Mouse (Mus musculus): Measurements from ENCODE around the gene Klhl23. TPM values are rescaled to one million over a fixed set of nuclear protein-coding genes. Genes with fewer than 3 reads are reported as not detected.

Gene Klhl23
- 43.9 and 47.3 TPM in 2 replicates for polyA plus RNA-seq (2015; fragmentation: Nextera tagmentation; extraction: Ambion mirVana)

DNA sequence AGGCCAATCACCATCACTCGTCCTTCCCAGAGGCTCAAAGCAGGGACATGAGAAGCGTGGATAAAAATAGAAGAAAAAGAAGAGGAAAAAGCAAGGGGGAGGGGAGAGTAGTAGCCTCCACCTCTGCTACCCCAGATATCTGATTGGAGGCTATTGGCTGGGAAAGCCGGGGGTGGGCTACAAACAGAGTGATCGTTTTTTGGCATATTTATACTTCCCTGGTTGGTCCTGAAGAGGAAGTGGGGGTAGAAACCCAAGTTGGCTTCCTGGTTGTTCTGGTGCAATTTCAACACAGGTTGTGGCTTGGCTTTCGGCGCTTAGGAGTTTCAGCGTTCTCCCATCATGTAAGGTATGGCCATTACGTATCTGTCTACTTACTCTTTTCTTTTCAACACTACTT lies at the start of gene Klhl23:
Klhl23 (plus strand) TSS at position 234 of the 400 bp plus-strand sequence.
- peaks cover 18% of the 10 kb centered on the region for H3K4me1 ChIP-seq (ENCODE audit: control insufficient read depth, insufficient read depth, low read length)
- H3K4me2 ChIP-seq (ENCODE audit: low read depth, low read length): peak within 1 kb of the TSS; percentile 78
- H3K9ac ChIP-seq (ENCODE audit: low read length): peak within 1 kb of the TSS; percentile 97
- peak within 1 kb of the TSS; percentile 97 for H3K27ac ChIP-seq (ENCODE audit: low read length)
- 0 out of 2 replicates have a peak, but pooled peaks have one; percentile 4 for ATAC-seq (ENCODE audit: insufficient read depth, low FRiP score)
- no peaks in the 10 kb centered on the region for H3K9me3 ChIP-seq (replicated peaks; ENCODE audit: control insufficient read depth, low read length)
- H3K27me3 ChIP-seq (ENCODE audit: control insufficient read depth, insufficient read depth, low read length): no peaks in the 10 kb centered on the region
- H3K4me3 ChIP-seq (replicated peaks; ENCODE audit: low read length): peak within 1 kb of the TSS; percentile 87
- 2% methylated on average over 8 of the region's 8 CpGs for WGBS
- H3K36me3 ChIP-seq (ENCODE audit: control insufficient read depth, insufficient read depth, low read length): no peaks in the 10 kb centered on the region

DNA sequence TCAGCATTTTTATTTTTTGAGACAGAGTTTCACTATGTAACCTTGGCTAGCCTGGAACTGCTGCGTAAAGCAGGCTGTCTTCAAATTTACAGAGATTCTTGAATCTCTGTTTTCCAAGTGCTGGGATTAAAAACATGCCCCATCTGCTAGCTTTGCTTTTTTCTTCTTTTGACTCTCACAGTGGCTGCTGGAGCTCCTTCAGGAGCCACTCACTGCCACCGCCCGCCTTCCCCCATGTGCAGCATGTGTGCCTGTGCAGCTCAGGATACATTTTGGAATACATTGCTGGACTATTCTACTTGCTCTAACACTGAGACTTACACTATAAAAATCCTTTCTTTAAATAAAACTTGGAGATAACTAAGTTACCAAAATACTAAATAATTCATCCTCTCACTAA lies 48.4 kb upstream of the Klhl23 start:
- Histone ChIP-seq H3K27me3 (ENCODE audit: control insufficient read depth, insufficient read depth, low read length) (no peaks in the 10 kb centered on the region), H3K4me2 (ENCODE audit: low read depth, low read length) (no peak overlapping the region), H3K4me3 (replicated peaks; ENCODE audit: low read length) (no peak overlapping the region), H3K36me3 (ENCODE audit: control insufficient read depth, insufficient read depth, low read length) (no peaks in the 10 kb centered on the region), H3K4me1 (ENCODE audit: control insufficient read depth, insufficient read depth, low read length) (no peaks in the 10 kb centered on the region), H3K9ac (ENCODE audit: low read length) (no peak overlapping the region), H3K27ac (ENCODE audit: low read length) (no peak overlapping the region), H3K9me3 (replicated peaks; ENCODE audit: control insufficient read depth, low read length) (no peaks in the 10 kb centered on the region)
- 96% methylated on average over 3 of the region's 3 CpGs for WGBS
- ATAC-seq (ENCODE audit: insufficient read depth, low FRiP score): no peak

DNA sequence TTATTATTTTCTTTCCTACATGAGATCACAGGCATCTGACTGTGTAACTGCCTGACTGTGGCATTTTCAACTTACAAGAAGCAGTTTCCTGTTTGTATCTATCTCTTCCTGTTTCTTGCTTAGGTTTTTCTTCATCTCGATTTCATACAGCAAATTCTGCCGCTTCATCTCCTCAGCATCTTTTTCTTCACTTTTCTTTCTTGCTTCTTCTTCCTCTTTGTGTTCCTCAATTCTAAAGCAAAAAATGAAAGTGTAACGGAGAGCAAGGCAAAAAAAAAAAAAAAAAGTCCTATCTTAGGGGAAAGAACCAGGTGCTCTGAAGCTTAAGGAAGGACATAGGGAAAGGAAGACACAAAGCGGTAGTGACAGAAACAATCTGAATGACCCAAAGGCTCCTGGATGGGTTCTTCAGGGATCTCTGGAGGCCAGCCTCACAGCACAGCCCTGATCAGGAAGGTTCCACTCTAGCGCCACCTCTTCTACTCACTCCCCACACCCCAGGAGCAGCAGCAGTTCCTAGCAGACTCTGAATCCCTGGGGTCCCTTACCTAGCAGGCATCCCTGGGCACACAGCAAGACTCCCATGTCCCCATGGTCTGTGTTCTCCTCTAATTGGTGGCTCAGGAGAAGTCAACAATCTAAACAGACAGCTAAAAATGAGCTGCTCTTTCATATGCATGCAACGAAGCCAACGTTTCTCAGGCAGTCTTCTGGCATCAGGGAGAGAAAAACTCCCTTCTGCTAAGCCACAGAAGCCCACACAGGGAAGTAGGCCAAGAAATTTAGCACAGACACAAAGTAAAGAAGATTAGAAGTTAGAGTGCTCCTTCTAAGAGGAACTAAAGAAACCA lies 43.5 kb upstream of the Klhl23 start:
- Histone ChIP-seq H3K4me2 (ENCODE audit: low read depth, low read length) (no peak overlapping the region), H3K36me3 (ENCODE audit: control insufficient read depth, insufficient read depth, low read length) (no peaks in the 10 kb centered on the region), H3K9ac (ENCODE audit: low read length) (no peak overlapping the region), H3K27me3 (ENCODE audit: control insufficient read depth, insufficient read depth, low read length) (no peaks in the 10 kb centered on the region), H3K4me3 (replicated peaks; ENCODE audit: low read length) (no peak overlapping the region), H3K27ac (ENCODE audit: low read length) (no peak overlapping the region), H3K4me1 (ENCODE audit: control insufficient read depth, insufficient read depth, low read length) (no peaks in the 10 kb centered on the region), H3K9me3 (replicated peaks; ENCODE audit: control insufficient read depth, low read length) (no peaks in the 10 kb centered on the region)
- WGBS: 67% methylated on average over 7 of the region's 7 CpGs
- ATAC-seq (ENCODE audit: insufficient read depth, low FRiP score): no peak

DNA sequence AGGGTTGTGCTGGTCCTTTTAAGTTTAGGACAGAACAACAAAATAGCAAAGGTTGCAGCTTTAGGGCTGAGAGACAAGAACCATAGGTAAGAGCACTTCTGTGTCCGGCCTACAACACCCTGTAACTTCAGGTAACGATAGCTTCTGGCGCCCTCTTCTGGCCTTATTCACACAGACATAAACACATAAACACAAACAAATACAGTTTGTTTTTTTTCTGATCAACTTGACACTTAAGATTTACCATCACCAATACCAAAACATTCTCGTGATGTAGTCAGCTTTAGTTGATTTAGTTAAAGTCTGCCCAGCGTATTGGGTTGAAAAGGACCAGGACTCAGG lies 42.9 kb upstream of the Klhl23 start:
- ATAC-seq (ENCODE audit: insufficient read depth, low FRiP score): no peak
- no peaks in the 10 kb centered on the region for H3K27me3 ChIP-seq (ENCODE audit: control insufficient read depth, insufficient read depth, low read length)
- H3K4me1 ChIP-seq (ENCODE audit: control insufficient read depth, insufficient read depth, low read length): no peaks in the 10 kb centered on the region
- H3K4me2 ChIP-seq (ENCODE audit: low read depth, low read length): no peak overlapping the region
- H3K36me3 ChIP-seq (ENCODE audit: control insufficient read depth, insufficient read depth, low read length): no peaks in the 10 kb centered on the region
- H3K27ac ChIP-seq (ENCODE audit: low read length): no peak overlapping the region
- H3K9ac ChIP-seq (ENCODE audit: low read length): no peak overlapping the region
- no peak overlapping the region for H3K4me3 ChIP-seq (replicated peaks; ENCODE audit: low read length)
- no peaks in the 10 kb centered on the region for H3K9me3 ChIP-seq (replicated peaks; ENCODE audit: control insufficient read depth, low read length)
- 50% methylated on average over 5 of the region's 5 CpGs for WGBS

DNA sequence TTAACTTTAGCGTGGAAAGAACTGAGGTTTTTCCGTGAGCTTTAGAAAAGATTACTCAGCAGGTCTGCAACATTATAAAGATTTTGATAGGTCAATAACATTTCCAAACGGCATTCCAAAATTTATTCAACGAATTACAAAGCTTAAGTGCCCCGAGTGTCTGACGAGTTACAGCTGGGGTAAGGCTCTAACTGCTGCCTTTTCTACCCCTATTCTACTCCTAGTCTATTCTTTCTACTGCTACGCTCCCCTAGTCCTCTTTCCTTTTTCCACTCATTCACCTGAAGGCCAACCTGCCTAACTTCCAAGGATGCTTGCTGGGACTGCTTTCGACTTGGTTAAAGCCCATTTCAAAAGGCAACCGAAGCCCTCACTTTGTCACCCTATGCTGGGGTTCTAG lies 32.8 kb upstream of the Klhl23 start:
- Histone ChIP-seq H3K9me3 (replicated peaks; ENCODE audit: control insufficient read depth, low read length) (no peaks in the 10 kb centered on the region), H3K36me3 (ENCODE audit: control insufficient read depth, insufficient read depth, low read length) (peaks cover 9% of the 10 kb centered on the region; the same call in 1 of the 2 replicates), H3K9ac (ENCODE audit: low read length) (peak overlapping the region; percentile 68), H3K4me3 (replicated peaks; ENCODE audit: low read length) (peak overlapping the region; percentile 69), H3K4me1 (ENCODE audit: control insufficient read depth, insufficient read depth, low read length) (0 out of 2 replicates have a peak, but pooled peaks cover 2% of the 10 kb centered on the region), H3K27me3 (ENCODE audit: control insufficient read depth, insufficient read depth, low read length) (no peaks in the 10 kb centered on the region), H3K27ac (ENCODE audit: low read length) (peak overlapping the region; percentile 26; the same call in 1 of the 2 replicates), H3K4me2 (ENCODE audit: low read depth, low read length) (peak overlapping the region; percentile 80)
- WGBS: 13% methylated on average over 9 of the region's 9 CpGs
- peak; percentile 18; the same call in 1 of the 2 replicates for ATAC-seq (ENCODE audit: insufficient read depth, low FRiP score)

DNA sequence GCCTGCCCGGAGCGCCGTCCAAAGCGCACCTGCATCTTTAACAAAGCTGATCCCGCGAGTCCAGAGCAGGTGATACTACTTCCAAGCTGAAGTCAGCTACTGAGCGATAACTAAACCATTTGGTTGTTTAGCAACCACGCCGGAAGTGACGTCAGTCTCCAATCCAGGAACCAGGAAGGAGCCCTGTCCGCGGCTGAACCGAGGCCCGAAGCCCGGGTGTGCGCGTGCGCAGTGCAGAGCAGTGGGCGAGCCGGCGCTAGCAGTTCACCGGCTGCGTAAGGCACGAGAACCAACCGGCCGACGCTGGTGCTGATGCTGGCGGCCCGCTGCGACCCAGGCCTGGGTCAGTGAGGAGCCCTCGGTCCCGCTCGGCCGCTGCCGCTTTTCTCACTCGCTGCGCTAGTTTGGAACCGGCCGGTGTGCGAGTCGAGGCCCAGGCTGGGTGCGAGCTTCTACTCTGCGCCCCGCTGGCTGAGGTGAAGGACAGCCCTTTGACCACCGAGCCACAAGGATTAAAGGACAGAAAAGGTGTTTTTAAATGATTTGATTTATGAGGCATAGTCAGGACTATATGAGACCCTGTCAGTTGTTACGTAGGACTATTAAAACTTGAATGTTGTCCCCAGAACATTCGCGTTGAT lies 32.2 kb upstream of the Klhl23 start, which contains the start of the genes Ccdc173 and Phospho2:
Ccdc173 (minus strand) TSS at position 147 of the 641 bp plus-strand sequence.
Phospho2 (plus strand) TSS at position 195 of the 641 bp plus-strand sequence.
- Histone ChIP-seq H3K9me3 (replicated peaks; ENCODE audit: control insufficient read depth, low read length) (no peaks in the 10 kb centered on the region), H3K27me3 (ENCODE audit: control insufficient read depth, insufficient read depth, low read length) (no peaks in the 10 kb centered on the region), H3K36me3 (ENCODE audit: control insufficient read depth, insufficient read depth, low read length) (peaks cover 9% of the 10 kb centered on the region; the same call in 1 of the 2 replicates), H3K4me2 (ENCODE audit: low read depth, low read length) (peak within 1 kb of the TSS; percentile 80), H3K9ac (ENCODE audit: low read length) (peak within 1 kb of the TSS; percentile 81), H3K27ac (ENCODE audit: low read length) (peak within 1 kb of the TSS; percentile 69), H3K4me1 (ENCODE audit: control insufficient read depth, insufficient read depth, low read length) (0 out of 2 replicates have a peak, but pooled peaks cover 2% of the 10 kb centered on the region), H3K4me3 (replicated peaks; ENCODE audit: low read length) (peak within 1 kb of the TSS; percentile 69)
- 1% methylated on average over 48 of the region's 48 CpGs for WGBS
- peak; percentile 98 for ATAC-seq (ENCODE audit: insufficient read depth, low FRiP score)

DNA sequence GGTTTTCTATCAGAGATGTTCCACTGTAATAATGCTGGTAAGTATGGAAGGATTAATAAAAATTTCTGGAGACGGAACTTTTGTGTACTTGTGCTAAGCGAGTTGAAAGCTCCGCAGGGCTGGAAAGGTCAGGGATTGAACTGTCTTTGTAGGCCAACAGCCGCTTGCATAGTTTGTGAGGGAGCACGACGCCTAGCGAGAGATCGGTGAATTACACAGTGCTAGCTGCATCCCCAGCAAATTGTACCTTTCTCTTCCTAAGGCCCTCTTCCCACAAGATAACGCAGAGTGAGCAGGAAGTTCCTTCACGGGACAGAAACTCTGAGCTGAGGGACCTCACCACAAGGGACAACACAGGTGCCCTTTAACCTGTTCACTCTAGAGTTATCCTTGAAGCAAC lies 31.5 kb upstream of the Klhl23 start:
- Histone ChIP-seq H3K4me2 (ENCODE audit: low read depth, low read length) (peak overlapping the region; percentile 80), H3K4me1 (ENCODE audit: control insufficient read depth, insufficient read depth, low read length) (0 out of 2 replicates have a peak, but pooled peaks cover 2% of the 10 kb centered on the region), H3K27ac (ENCODE audit: low read length) (peak overlapping the region; percentile 39; the same call in 1 of the 2 replicates), H3K9me3 (replicated peaks; ENCODE audit: control insufficient read depth, low read length) (no peaks in the 10 kb centered on the region), H3K9ac (ENCODE audit: low read length) (peak overlapping the region; percentile 81), H3K27me3 (ENCODE audit: control insufficient read depth, insufficient read depth, low read length) (no peaks in the 10 kb centered on the region), H3K4me3 (replicated peaks; ENCODE audit: low read length) (peak overlapping the region; percentile 69), H3K36me3 (ENCODE audit: control insufficient read depth, insufficient read depth, low read length) (peaks cover 11% of the 10 kb centered on the region; the same call in 1 of the 2 replicates)
- 1% methylated on average over 10 of the region's 10 CpGs for WGBS
- no peak; the same call in 1 of the 2 replicates for ATAC-seq (ENCODE audit: insufficient read depth, low FRiP score)

DNA sequence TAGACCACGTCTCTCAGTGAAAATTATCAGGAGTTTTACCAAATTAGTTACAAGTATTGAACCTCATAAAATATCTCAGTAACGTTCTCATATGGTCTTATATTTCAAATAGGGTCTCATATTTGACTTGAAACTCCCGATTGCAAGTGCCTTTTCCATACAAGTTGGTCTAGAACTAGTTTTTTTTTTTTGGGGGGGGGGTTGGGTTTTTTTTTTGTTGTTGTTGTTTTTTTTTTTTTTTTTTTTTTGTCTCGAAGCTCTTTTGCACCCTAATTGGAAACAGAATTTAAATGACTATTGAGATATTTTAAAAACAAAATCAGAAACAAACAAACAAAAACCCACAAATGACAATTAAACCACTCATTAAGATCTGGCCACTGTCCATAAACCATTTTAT lies 31.0 kb upstream of the Klhl23 start:
- H3K4me2 ChIP-seq (ENCODE audit: low read depth, low read length): peak overlapping the region; percentile 80
- H3K27me3 ChIP-seq (ENCODE audit: control insufficient read depth, insufficient read depth, low read length): no peaks in the 10 kb centered on the region
- no peaks in the 10 kb centered on the region for H3K9me3 ChIP-seq (replicated peaks; ENCODE audit: control insufficient read depth, low read length)
- peak overlapping the region; percentile 69; the same call in 1 of the 2 replicates for H3K4me3 ChIP-seq (replicated peaks; ENCODE audit: low read length)
- 0 out of 2 replicates have a peak, but pooled peaks cover 2% of the 10 kb centered on the region for H3K4me1 ChIP-seq (ENCODE audit: control insufficient read depth, insufficient read depth, low read length)
- 72% methylated on average over 4 of the region's 4 CpGs for WGBS
- no peak overlapping the region for H3K9ac ChIP-seq (ENCODE audit: low read length)
- peak overlapping the region; percentile 39; the same call in 1 of the 2 replicates for H3K27ac ChIP-seq (ENCODE audit: low read length)
- no peak for ATAC-seq (ENCODE audit: insufficient read depth, low FRiP score)
- H3K36me3 ChIP-seq (ENCODE audit: control insufficient read depth, insufficient read depth, low read length): peaks cover 15% of the 10 kb centered on the region

All from stomach, embryonic 16.5 days (tissue).